Mouse (Mus musculus) thymus, adult 2 months (tissue): Measurements from ENCODE around the gene Nnmt.

Experiments used
- CTCF ChIP-seq: fragments of 200-500 bp; IDR thresholded peaks from 2 replicates; pipeline ENCODE4 v1.5.1; 2012; ENCODE audit warnings: mild to moderate bottlenecking, control low read depth, low read length, moderate library complexity, borderline replicate concordance; ENCODE audit not compliant: control insufficient read depth, poor library complexity, insufficient read depth; ENCODE audit errors: extremely low read depth
- POLR2A ChIP-seq: fragments of 200-500 bp; IDR thresholded peaks from 2 replicates; pipeline ENCODE4 v1.6.1; 2012; ENCODE audit warnings: mild to moderate bottlenecking, low read length, control low read depth, moderate library complexity; ENCODE audit not compliant: control insufficient read depth, poor library complexity, insufficient read depth; ENCODE audit errors: extremely low read depth

GRCm38 (mm10) chr9:48600881-48601280 is 4.1 kb downstream of the Nnmt start:
- TF ChIP-seq CTCF (no peak), POLR2A (no peak)
